Mouse (Mus musculus) neural tube, embryonic 15.5 days (tissue): ENCODE measurements around the gene Mrps18c. TPM values are rescaled to one million over a fixed set of nuclear protein-coding genes. Genes with fewer than 3 reads are reported as not detected.

Experiments used
- ATAC-seq: fragments of 200-750 bp; cut with Nextera tagmentation; 2 replicates; pipeline ENCODE4 v1.8.0; 2017; ENCODE audit warnings: mild to moderate bottlenecking, moderate TSS enrichment, moderate library complexity; ENCODE audit not compliant: low FRiP score
- H3K27ac ChIP-seq: fragments of 300-500 bp; sonication (generic); replicated peaks from 2 replicates; pipeline ENCODE4 v1.5.1; 2015; ENCODE audit warnings: mild to moderate bottlenecking, inconsistent platforms
- H3K27me3 ChIP-seq: fragments of 300-500 bp; sonication (generic); replicated peaks from 2 replicates; pipeline ENCODE4 v1.6.1; 2015; ENCODE audit warnings: inconsistent platforms
- H3K36me3 ChIP-seq: fragments of 300-500 bp; sonication (generic); 2 replicates; pipeline ENCODE4 v1.6.1; 2015; ENCODE audit warnings: inconsistent platforms
- H3K4me1 ChIP-seq: fragments of 300-500 bp; sonication (generic); 2 replicates; pipeline ENCODE4 v1.6.1; 2015; ENCODE audit warnings: inconsistent platforms
- H3K4me2 ChIP-seq: fragments of 300-500 bp; sonication (generic); 2 replicates; pipeline ENCODE4 v1.6.1; 2015; ENCODE audit warnings: inconsistent platforms, mild to moderate bottlenecking, moderate library complexity
- H3K4me3 ChIP-seq: fragments of 300-500 bp; sonication (generic); replicated peaks from 2 replicates; pipeline ENCODE4 v1.5.1; 2015; ENCODE audit warnings: mild to moderate bottlenecking, inconsistent platforms
- H3K9ac ChIP-seq: fragments of 300-500 bp; sonication (generic); replicated peaks from 2 replicates; pipeline ENCODE4 v1.6.1; 2015; ENCODE audit warnings: mild to moderate bottlenecking, inconsistent platforms
- H3K9me3 ChIP-seq: fragments of 300-500 bp; sonication (generic); replicated peaks from 2 replicates; pipeline ENCODE4 v1.6.1; 2016; ENCODE audit warnings: inconsistent platforms
- WGBS: fragments of 180-500 bp; shearing (Covaris S2); methylation state at CpG from one replicate; pipeline ENCODE4 v1.1.7; 2015; ENCODE audit warnings: mixed read lengths; 5-methylcytosine and 5-hydroxymethylcytosine counted together
- polyA plus RNA-seq: library from polyadenylated mRNA; unstranded; fragments of >200 nt; fragmentation: Nextera tagmentation; extraction: Ambion mirVana; gene quantifications from 2 replicates; pipeline ENCODE4 v1.2.1, GENCODE M21; 2015

Gene Mrps18c
- 160 TPM in 2 replicates for polyA plus RNA-seq

- peak within 1 kb of the TSS; percentile 78 for H3K27ac ChIP-seq
- peak; percentile 98 for ATAC-seq
- peak within 1 kb of the TSS; percentile 90 for H3K4me2 ChIP-seq
- H3K27me3 ChIP-seq: no peaks in the 10 kb centered on the region
- peaks cover 17% of the 10 kb centered on the region for H3K4me1 ChIP-seq
- peak within 1 kb of the TSS; percentile 87 for H3K4me3 ChIP-seq
- peaks cover 32% of the 10 kb centered on the region for H3K36me3 ChIP-seq
- WGBS: under 1% methylated on average over 63 of the region's 67 CpGs
- H3K9ac ChIP-seq: peak within 1 kb of the TSS; percentile 70
- H3K9me3 ChIP-seq: no peaks in the 10 kb centered on the region
These were observed at the start of gene Mrps18c, which contains the start of gene Helq for GRCm38 (mm10) chr5:100798165-100798860. Gene Mrps18c (plus strand): TSS chr5:100798627. Gene Helq (minus strand): TSS chr5:100798598.

- H3K4me3 ChIP-seq: no peak overlapping the region
- H3K9me3 ChIP-seq: no peaks in the 10 kb centered on the region
- H3K27me3 ChIP-seq: no peaks in the 10 kb centered on the region
- ATAC-seq: no peak
- H3K36me3 ChIP-seq: no peaks in the 10 kb centered on the region
- 80% methylated on average over 10 of the region's 10 CpGs for WGBS
- no peak overlapping the region for H3K9ac ChIP-seq
- H3K4me1 ChIP-seq: 0 out of 2 replicates have a peak, but pooled peaks cover 2% of the 10 kb centered on the region
- H3K27ac ChIP-seq: no peak overlapping the region
- no peak overlapping the region for H3K4me2 ChIP-seq
These were observed 47.7 kb upstream of the Mrps18c start for GRCm38 (mm10) chr5:100750617-100751255.

GRCm38 (mm10) chr5:100751655-100752054 is 46.8 kb upstream of the Mrps18c start:
- Histone ChIP-seq H3K27ac (no peak overlapping the region), H3K9me3 (no peaks in the 10 kb centered on the region), H3K4me2 (no peak overlapping the region), H3K36me3 (no peaks in the 10 kb centered on the region), H3K9ac (no peak overlapping the region), H3K4me1 (0 out of 2 replicates have a peak, but pooled peaks cover 2% of the 10 kb centered on the region), H3K4me3 (no peak overlapping the region), H3K27me3 (no peaks in the 10 kb centered on the region)
- no peak for ATAC-seq
- 37% methylated on average over 4 of the region's 4 CpGs for WGBS

- WGBS: 39% methylated on average over 7 of the region's 7 CpGs
These were observed 45.0 kb upstream of the Mrps18c start for GRCm38 (mm10) chr5:100753407-100753806.

GRCm38 (mm10) chr5:100758121-100758520 is 40.3 kb upstream of the Mrps18c start:
- no peaks in the 10 kb centered on the region for H3K4me1 ChIP-seq
- H3K27ac ChIP-seq: no peak overlapping the region
- no peak overlapping the region for H3K4me2 ChIP-seq
- H3K9ac ChIP-seq: no peak overlapping the region
- H3K27me3 ChIP-seq: no peaks in the 10 kb centered on the region
- peaks cover 16% of the 10 kb centered on the region for H3K36me3 ChIP-seq
- WGBS: 97% methylated on average over 5 of the region's 5 CpGs
- no peak overlapping the region for H3K4me3 ChIP-seq
- no peak for ATAC-seq
- H3K9me3 ChIP-seq: no peaks in the 10 kb centered on the region

More at GRCm38 (mm10) chr5:100753407-100753806, 45.0 kb upstream of the Mrps18c start:
- H3K9me3 ChIP-seq: no peaks in the 10 kb centered on the region
- no peak overlapping the region for H3K27ac ChIP-seq
- no peak overlapping the region for H3K9ac ChIP-seq
- no peak overlapping the region for H3K4me3 ChIP-seq
- no peak overlapping the region for H3K4me2 ChIP-seq
- H3K36me3 ChIP-seq: no peaks in the 10 kb centered on the region
- ATAC-seq: no peak
- H3K27me3 ChIP-seq: no peaks in the 10 kb centered on the region
- 0 out of 2 replicates have a peak, but pooled peaks cover 2% of the 10 kb centered on the region for H3K4me1 ChIP-seq

GRCm38 (mm10) chr5:100760049-100760663 is 38.3 kb upstream of the Mrps18c start:
- Histone ChIP-seq H3K27me3 (no peaks in the 10 kb centered on the region), H3K9ac (no peak overlapping the region), H3K4me1 (no peaks in the 10 kb centered on the region), H3K27ac (no peak overlapping the region), H3K9me3 (no peaks in the 10 kb centered on the region), H3K4me3 (no peak overlapping the region), H3K4me2 (no peak overlapping the region), H3K36me3 (peaks cover 36% of the 10 kb centered on the region)
- no peak for ATAC-seq
- WGBS: 77% methylated on average over 10 of the region's 10 CpGs

- Histone ChIP-seq H3K36me3 (peaks cover 51% of the 10 kb centered on the region), H3K4me1 (no peaks in the 10 kb centered on the region), H3K4me3 (no peak overlapping the region), H3K9me3 (no peaks in the 10 kb centered on the region), H3K27me3 (no peaks in the 10 kb centered on the region), H3K9ac (no peak overlapping the region), H3K27ac (no peak overlapping the region), H3K4me2 (no peak overlapping the region)
- no peak for ATAC-seq
- WGBS: 91% methylated on average over 7 of the region's 7 CpGs
These were observed 36.7 kb upstream of the Mrps18c start for GRCm38 (mm10) chr5:100761736-100762135.

GRCm38 (mm10) chr5:100766026-100766425 is 32.4 kb upstream of the Mrps18c start:
- no peak for ATAC-seq
- 93% methylated on average over 7 of the region's 7 CpGs for WGBS
- H3K27ac ChIP-seq: no peak overlapping the region
- H3K4me2 ChIP-seq: no peak overlapping the region
- H3K4me1 ChIP-seq: no peaks in the 10 kb centered on the region
- peaks cover 88% of the 10 kb centered on the region for H3K36me3 ChIP-seq
- H3K27me3 ChIP-seq: no peaks in the 10 kb centered on the region
- H3K9ac ChIP-seq: no peak overlapping the region
- no peak overlapping the region for H3K4me3 ChIP-seq
- no peaks in the 10 kb centered on the region for H3K9me3 ChIP-seq

- 96% methylated on average over 4 of the region's 4 CpGs for WGBS
- Histone ChIP-seq H3K27me3 (no peaks in the 10 kb centered on the region), H3K4me3 (no peak overlapping the region), H3K4me1 (no peaks in the 10 kb centered on the region), H3K9me3 (no peaks in the 10 kb centered on the region), H3K27ac (no peak overlapping the region), H3K4me2 (no peak overlapping the region), H3K9ac (no peak overlapping the region), H3K36me3 (peaks cover 85% of the 10 kb centered on the region)
- ATAC-seq: no peak
These were observed 26.9 kb upstream of the Mrps18c start for GRCm38 (mm10) chr5:100771575-100771974.

GRCm38 (mm10) chr5:100775778-100776404 is 22.5 kb upstream of the Mrps18c start:
- 86% methylated on average over 13 of the region's 13 CpGs for WGBS
- Histone ChIP-seq H3K27me3 (no peaks in the 10 kb centered on the region), H3K27ac (no peak overlapping the region), H3K4me2 (no peak overlapping the region), H3K4me1 (no peaks in the 10 kb centered on the region), H3K4me3 (no peak overlapping the region), H3K9ac (no peak overlapping the region), H3K36me3 (peaks cover 79% of the 10 kb centered on the region), H3K9me3 (no peaks in the 10 kb centered on the region)
- no peak for ATAC-seq

GRCm38 (mm10) chr5:100776900-100777299 is 21.5 kb upstream of the Mrps18c start:
- no peaks in the 10 kb centered on the region for H3K27me3 ChIP-seq
- H3K9me3 ChIP-seq: no peaks in the 10 kb centered on the region
- H3K4me1 ChIP-seq: no peaks in the 10 kb centered on the region
- no peak overlapping the region for H3K4me2 ChIP-seq
- H3K27ac ChIP-seq: no peak overlapping the region
- H3K4me3 ChIP-seq: no peak overlapping the region
- 91% methylated on average over 5 of the region's 5 CpGs for WGBS
- ATAC-seq: no peak
- peaks cover 79% of the 10 kb centered on the region for H3K36me3 ChIP-seq
- H3K9ac ChIP-seq: no peak overlapping the region
